Mouse (Mus musculus) liver, postnatal 0 days (tissue): ENCODE results near the gene Chrnb1.

ENCODE experiments used
- CTCF ChIP-seq: sonication (generic); IDR thresholded peaks from 2 replicates; pipeline ENCODE4 v1.5.1; 2016; ENCODE audit warnings: antibody characterized with exemption, low read depth
- EP300 ChIP-seq: IDR thresholded peaks from 2 replicates; pipeline ENCODE4 v1.6.1; 2016; ENCODE audit warnings: antibody characterized with exemption, low read depth, mild to moderate bottlenecking

GRCm38 (mm10) chr11:69835966-69836335, 40.2 kb upstream of the Chrnb1 start:
- no peak for TF ChIP-seq CTCF
- TF ChIP-seq EP300, result no peak
